Mouse (Mus musculus) liver, adult (tissue): ENCODE data around the gene Tctn3.

Experiments
- GATA4 ChIP-seq: IDR thresholded peaks from 2 replicates; pipeline ENCODE4 v1.6.1; 2014; ENCODE audit warnings: mild to moderate bottlenecking, low read length; ENCODE audit not compliant: insufficient replicate concordance

The Tctn3 gene

DNA sequence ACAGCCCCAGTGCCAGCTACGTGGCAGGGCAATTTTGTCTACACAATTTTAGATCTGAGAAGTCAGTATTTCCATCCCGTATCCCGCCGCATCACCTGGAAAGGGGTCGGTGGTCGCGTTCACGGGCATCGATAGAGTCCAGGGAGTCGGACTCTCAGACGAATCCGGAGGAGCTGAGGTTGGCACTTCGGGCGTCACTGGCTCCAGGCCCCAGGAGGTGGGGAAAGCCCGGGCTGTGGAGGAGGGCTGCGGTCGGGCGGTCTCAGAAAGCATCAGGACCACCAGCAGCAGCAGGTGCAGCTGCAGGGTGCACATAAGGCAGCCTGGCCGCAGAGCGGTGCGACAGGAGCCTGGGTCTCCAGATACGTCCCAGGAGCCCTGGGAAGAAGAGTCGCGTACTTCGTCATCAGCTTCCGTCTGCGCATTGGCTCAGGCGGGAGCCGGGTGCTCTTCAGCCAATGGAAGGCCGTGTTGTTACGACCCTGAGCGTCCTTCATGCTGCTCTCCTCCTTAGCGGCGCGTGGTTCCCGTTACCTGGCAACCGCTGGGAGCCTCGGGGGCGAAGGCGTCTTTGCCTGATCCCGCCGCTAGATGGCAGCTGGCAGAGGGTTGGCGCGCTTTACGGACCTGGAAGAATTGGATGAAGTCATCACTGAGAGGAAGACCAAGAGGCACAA lies at the start of gene Tctn3, which contains the start of gene Entpd1:
Tctn3 (minus strand) TSS at position 404 of the 677 bp plus-strand sequence.
Entpd1 (plus strand) TSS at position 537 of the 677 bp plus-strand sequence.
- peak; percentile 20; the same call in 1 of the 2 replicates for TF ChIP-seq GATA4

DNA sequence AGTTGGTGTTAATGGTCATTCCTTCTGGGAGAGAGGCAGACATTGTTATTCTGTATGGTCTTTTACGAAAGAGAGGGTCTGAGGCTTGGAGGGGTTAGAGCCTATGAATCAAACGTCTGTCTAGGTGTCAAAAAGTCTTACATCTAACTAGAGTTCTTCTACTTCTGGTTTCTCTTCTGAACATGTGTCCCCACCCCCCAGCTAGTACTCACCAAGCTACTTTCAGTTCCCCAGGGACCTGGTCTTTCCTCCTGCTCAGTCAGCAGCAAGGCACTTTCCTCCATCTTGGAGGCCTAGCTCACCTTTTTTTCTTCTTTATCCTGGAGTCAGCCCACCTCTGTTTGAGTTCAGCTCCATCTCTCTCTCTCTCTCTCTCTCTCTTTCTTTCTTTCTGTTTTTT lies 49.1 kb upstream of the Tctn3 start:
- no peak for TF ChIP-seq GATA4

DNA sequence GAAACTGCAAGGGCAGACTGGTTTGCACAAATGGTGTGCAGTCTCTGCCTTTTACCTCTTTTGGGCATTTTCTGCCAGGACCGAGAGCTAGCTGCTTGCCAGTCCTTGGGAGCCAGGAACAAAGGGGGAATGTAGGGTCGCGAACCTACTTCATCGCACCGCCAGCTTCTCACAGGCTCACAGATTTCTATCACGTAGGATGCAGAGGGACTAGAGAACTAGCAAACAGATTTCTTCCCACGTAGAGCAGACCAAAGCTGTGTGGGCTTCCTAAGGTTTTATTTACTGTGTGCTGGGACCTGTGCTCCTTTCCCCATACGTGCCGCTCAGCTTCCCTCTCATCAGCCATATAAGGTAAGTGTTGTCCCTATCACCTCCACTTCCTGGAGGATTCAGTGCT lies 48.5 kb upstream of the Tctn3 start:
- no peak for TF ChIP-seq GATA4

DNA sequence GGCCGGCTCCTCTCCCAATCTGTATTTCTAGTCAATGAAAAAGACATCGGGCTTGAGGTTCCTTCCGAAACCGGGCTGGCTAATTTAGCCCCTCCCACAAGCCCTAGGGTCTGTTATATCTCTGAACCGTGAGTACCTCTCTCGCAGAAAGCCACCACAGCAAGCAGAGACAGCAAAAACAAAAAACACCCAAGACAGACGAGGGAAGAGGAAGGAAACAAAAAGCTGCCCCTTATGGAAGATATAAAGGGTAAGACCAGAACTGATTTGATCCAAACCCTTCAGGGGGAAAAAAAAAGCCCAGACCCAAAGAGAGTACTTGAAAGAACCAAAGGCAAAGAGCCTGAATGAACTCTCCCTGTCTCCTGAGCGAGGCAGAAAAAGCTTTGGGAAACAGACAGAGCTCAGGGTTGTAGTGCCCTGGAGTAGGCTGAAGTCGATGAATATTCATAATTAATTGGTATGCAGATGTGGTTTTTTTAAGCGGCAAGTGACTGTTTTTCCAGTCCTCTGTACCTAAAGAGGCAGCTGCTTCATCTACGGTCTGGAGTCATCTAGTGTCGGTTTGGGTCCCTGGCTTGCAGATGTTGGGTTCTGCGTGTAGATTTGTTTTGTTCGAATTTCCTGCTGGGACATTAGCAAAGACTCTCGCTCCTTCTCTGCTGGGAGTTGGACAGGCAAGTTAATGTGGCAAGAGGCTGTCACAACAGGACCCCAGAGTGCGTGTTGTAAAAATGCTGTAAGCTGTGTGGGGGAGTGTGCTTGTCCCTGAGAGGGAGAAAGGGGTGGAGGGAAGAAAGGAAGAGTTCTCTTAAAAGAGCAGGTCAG lies 47.8 kb upstream of the Tctn3 start:
- TF ChIP-seq GATA4, result no peak

DNA sequence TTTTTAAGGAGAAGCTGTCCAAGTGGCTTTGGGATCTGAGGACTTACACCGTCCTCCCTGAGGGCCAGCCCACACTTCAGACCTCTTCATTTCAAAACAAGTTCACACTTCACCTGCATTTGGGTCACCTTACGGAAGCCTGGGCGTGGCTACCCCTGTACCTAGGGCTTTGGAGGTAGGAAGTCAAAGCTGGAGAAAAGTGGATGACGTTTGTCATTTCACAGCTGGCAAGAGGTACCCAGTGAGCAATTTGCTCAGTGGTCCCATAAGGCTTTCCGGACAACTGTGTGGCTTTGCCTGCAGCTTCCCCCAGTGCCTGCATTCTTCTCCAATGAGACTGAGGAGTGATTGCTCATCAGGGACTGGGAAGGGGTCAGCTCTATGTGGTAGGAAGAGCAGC lies 46.9 kb upstream of the Tctn3 start:
- no peak for TF ChIP-seq GATA4

DNA sequence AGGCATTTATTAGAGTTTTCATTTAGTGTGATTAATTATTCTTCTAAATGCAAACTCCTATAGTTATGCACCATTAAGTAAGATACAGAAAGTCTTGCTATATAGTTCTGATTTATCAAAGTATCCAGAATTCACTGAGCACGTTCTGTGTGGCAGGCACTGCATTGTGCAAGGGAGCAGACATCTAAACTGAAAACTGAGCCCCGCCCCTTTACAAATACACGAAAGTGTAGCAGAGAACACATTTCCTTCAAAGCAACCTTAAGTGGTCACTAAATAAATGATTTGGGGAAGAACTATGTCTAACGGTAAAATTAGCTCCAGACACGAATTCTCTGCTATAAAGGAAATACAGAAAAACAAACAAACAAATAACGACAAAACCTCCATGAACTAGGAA lies 46.2 kb upstream of the Tctn3 start:
- TF ChIP-seq GATA4, result no peak

DNA sequence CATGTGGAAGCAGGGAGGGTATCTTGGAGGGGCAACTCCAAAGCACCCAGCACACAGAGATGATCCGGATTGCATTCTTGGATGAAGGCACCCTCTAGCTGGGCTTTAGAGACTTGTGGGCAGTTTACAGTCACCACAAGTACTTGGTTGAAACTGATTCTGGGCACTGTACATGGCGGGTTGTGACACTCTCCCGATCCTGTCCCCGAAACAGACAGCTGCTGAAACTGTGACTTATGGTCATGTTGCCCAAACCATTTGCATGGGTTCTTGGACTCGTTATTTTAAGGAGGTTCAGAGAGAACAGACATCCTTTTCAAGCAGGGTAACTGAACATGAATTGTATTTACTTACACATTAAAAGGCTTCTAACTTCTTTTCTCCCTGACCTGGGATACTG lies 44.2 kb upstream of the Tctn3 start:
- no peak for TF ChIP-seq GATA4

DNA sequence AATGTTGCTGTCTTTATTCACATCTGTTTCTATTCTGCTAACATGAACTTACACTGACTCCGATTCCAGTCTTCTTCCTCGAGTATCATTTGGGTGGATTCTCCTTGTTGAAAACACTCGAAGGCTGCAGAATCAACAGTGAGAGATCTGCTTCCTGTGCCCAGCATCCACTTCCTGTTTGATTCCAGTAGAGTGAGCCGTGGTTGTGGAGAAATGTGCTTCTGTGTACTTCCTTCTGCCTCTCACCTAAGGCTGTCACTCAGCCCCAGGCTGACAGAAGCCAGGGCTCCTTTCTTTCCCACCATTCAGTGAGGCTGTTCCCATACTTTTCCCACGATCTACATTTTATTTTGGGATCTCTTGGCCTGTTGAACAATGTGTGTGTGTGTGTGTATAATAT lies 38.1 kb upstream of the Tctn3 start:
- peak; percentile 34; the same call in 1 of the 2 replicates for TF ChIP-seq GATA4

DNA sequence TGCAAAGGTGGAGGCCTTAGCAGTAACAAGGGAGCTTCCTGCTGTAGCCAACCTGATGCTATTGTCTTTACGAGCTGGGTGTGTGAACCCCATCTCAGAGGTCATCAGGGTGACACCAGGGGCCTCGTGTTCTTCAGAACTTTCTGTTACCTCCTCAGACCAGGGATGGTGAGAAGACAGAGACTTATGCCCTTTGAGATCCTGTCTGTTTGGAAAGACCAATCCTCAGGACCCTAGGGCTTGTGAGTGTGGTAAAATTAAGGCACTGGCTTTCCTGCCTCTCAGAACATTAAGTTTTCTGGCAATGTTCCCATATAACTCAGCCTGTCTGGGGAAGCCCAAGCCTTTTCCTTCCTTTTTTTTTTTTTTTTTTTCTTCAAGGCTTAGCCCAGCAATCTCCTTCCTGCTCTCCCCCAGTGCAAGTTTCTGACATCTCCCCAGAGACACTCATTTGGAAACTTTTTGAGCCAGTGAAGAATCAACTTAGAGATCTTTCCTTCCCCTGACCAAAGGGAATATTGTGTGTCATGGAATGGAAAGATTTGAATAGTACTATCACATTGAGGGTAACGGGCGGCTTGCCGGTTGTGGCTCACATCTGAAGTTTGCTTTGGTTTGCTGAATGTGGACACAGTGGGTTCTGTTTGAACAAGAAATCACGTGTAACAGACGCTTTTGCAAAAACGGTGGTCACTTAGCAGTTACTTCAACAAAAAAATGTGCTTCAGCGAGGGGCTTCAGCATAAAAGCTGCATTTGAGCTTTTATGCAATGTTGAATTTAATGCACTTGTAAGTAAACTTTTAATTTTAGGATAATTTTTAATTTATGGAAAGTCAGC lies 35.5 kb upstream of the Tctn3 start:
- peak; percentile 20; the same call in 1 of the 2 replicates for TF ChIP-seq GATA4

DNA sequence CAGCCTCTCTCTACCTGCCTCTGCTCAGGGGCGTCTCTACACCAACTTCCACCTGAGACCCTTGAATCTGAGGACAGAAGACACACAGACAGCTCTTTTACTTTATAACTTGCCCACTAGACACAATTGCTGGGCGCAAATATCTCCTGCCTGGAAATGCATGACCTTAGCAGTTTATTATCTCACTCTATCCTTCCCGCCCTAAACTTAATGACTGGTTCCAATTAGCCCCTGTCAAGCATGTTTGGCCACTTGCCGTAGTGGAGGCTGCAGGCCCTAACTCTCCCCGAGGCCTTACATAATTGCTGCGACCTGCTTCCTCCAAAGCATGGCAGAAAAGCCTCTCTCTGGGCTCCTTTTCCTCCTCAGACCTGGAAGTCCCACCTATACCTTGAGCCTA lies 34.3 kb upstream of the Tctn3 start:
- TF ChIP-seq GATA4, result no peak

DNA sequence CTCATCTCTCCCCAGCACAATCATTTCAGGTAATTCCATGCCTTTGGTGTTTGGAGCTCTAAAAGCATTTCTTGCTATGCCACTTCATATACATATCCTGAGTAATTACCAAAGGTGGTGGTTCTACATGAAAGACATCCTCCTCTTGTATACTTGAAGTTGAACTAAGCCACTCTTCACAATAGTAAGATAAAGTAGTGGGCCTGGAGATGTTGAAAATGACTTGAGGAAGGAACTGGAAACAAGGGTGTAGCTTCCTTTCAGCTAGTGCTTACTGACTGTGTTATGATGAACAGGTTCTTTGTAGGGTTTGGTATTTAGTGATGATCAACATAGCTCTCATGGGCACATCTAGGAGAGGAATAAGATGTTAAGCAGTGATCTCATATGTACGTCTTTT lies 31.8 kb upstream of the Tctn3 start:
- TF ChIP-seq GATA4, result no peak

DNA sequence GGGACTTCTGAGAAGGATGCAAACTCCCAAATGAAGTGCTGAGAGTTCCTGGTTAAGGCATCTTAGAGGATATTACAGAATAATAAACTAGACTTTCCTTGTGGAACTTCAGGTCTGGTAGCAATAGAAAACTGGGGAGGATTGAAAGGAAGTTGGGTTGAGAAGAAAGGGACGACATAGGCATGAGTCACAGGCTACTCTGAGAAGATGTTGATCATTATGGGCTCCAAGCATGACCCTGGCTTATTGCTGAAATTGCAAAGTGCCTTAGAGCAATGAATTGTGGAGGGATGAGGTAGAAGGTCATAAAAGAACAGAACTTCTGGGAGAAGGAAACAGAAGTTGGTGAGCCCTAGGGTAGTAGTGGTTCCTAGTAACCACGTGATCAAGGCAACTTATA lies 28.8 kb upstream of the Tctn3 start:
- TF ChIP-seq GATA4, result no peak

DNA sequence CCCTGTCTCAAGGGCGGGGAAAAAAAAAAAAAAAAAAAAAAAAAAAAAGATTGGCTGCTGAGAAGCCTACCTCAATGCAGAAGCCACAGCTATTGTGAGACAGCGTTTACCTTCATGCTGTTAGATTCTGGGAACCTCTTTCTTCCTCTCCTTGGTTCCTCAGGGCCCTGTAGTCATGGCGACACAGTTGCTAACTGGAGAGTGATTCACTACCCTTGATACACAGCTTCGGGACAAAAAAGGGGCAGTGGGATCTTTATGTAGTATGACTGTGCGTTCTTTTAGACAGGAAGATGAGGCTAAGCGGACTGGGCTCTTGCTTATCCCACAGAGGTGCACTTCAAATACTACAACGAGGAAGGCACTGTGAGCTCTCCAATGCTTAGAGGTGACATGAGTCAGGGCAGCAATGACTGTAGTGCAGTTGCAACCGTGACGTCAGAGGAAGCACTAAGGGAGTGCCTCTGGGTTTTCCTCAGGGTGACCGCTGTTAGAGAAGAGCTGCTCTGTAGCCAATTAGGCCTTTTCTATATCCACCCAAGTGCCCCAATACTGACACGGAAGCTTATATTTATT lies 27.8 kb upstream of the Tctn3 start:
- TF ChIP-seq GATA4, result no peak

DNA sequence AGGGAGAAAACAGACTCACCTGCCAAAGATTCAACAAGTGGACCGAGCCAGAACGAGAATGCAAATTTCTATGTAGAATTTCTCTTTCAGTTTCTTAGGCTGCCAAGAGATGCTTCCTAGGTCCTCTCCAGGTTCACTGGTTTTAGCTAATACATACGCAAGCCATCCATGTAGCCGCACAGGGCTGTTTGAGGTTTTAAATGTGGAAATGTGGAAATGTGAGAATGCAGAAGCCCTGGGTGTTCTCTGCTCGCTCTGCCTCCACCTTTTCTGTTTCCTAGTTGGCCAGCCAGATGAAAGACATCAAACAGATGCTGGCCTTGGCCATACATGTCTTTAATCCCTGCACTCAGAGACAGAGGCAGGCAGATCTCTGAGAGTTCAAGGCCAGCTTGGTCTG lies 26.5 kb upstream of the Tctn3 start:
- no peak for TF ChIP-seq GATA4

DNA sequence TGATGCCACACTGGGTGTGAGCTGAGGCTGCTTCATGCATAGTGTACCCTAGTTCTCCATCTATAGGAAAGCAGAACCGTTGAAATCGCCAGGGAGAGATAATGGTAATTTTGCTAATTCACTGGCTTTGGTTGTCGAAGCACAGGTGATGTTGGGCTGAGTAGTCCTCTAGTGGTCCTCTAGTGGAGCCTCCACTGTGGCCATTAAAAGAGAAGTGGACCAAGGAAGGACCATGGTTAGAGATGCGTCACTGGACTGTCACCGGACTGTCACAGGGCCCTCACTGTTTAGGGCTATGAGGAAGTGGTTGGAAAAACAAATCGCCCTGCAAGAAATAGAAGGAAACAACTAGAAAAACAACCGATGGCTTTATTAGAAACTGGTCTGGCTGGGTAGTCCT lies 25.6 kb upstream of the Tctn3 start:
- no peak for TF ChIP-seq GATA4
